Mouse (Mus musculus) MEL (cell line): ENCODE data around the gene Card9. TPM values are rescaled to one million over a fixed set of nuclear protein-coding genes. Genes with fewer than 3 reads are reported as not detected.

ENCODE experiments used
- DNase-seq: peaks from one replicate; pipeline ENCODE4 v3.0.0; 2011; ENCODE audit warnings: low read depth, low spot score
- H3K27ac ChIP-seq: 2 replicates; pipeline ENCODE4 v1.5.1; 2012; ENCODE audit warnings: low read depth, mild to moderate bottlenecking, control low read depth, low read length, moderate library complexity; ENCODE audit not compliant: control insufficient read depth
- H3K27me3 ChIP-seq, 2 experiments: fragments of 150-350 bp in 1 of 2; sonication (generic) in 1 of 2; 2 replicates each; pipeline ENCODE4 v1.6.1; 2012; ENCODE audit warnings: low read length in 2 of 2, mild to moderate bottlenecking in 2 of 2, improper control_type of control experiment in 1 of 2, moderate library complexity in 1 of 2; ENCODE audit not compliant: insufficient read depth in 2 of 2, control insufficient read depth in 1 of 2
- H3K36me3 ChIP-seq, 2 experiments: 2 replicates each; pipeline ENCODE4 v1.6.1; 2012 to 2014; ENCODE audit warnings: low read length in 2 of 2, improper control_type of control experiment in 1 of 2, inconsistent platforms in 1 of 2, mild to moderate bottlenecking in 1 of 2; ENCODE audit not compliant: insufficient read depth in 2 of 2, control insufficient read depth in 1 of 2
- H3K4me1 ChIP-seq, 2 experiments: fragments of 150-350 bp in 1 of 2; sonication (generic) in 1 of 2; 2 replicates each; pipeline ENCODE4 v1.6.1; 2012; ENCODE audit warnings: low read length in 2 of 2, improper control_type of control experiment in 1 of 2, mild to moderate bottlenecking in 1 of 2; ENCODE audit not compliant: insufficient read depth in 2 of 2, control insufficient read depth in 1 of 2
- H3K4me3 ChIP-seq, 2 experiments: fragments of 150-350 bp in 1 of 2; sonication (generic) in 1 of 2; 2 replicates each; pipeline ENCODE4 v1.5.1; 2012; ENCODE audit warnings: low read depth in 2 of 2, low read length in 2 of 2, mild to moderate bottlenecking in 2 of 2, moderate library complexity in 2 of 2, control low read depth in 1 of 2, improper control_type of control experiment in 1 of 2; ENCODE audit not compliant: control insufficient read depth in 1 of 2, insufficient read depth in 1 of 2
- H3K79me2 ChIP-seq: 2 replicates; pipeline ENCODE4 v1.6.1; 2012; ENCODE audit warnings: mild to moderate bottlenecking, low read length, moderate library complexity; ENCODE audit not compliant: control insufficient read depth, poor library complexity, insufficient read depth
- H3K9ac ChIP-seq: 2 replicates; pipeline ENCODE4 v1.6.1; 2012; ENCODE audit warnings: low read depth, mild to moderate bottlenecking, control low read depth, low read length, moderate library complexity; ENCODE audit not compliant: control insufficient read depth, poor library complexity, severe bottlenecking
- H3K9me3 ChIP-seq: fragments of 150-350 bp; sonication (generic); replicated peaks from 2 replicates; pipeline ENCODE4 v1.6.1; 2012; ENCODE audit warnings: mild to moderate bottlenecking, low read length, improper control_type of control experiment, moderate library complexity; ENCODE audit not compliant: insufficient read depth
- BHLHE40 ChIP-seq: IDR thresholded peaks from 2 replicates; pipeline ENCODE4 v1.6.1; 2012; ENCODE audit warnings: low read depth, mild to moderate bottlenecking, inconsistent platforms, low read length, improper control_type of control experiment, borderline replicate concordance
- CHD1 ChIP-seq: IDR thresholded peaks from 2 replicates; pipeline ENCODE4 v1.6.1; 2012; ENCODE audit warnings: low read depth, mild to moderate bottlenecking, inconsistent platforms, low read length, improper control_type of control experiment
- CHD2 ChIP-seq: IDR thresholded peaks from 2 replicates; pipeline ENCODE4 v1.6.1; 2011; ENCODE audit warnings: low read length, improper control_type of control experiment
- CTCF ChIP-seq, 3 experiments: IDR thresholded peaks in 2 of 3; conservative IDR thresholded peaks in 1 of 3; 2 replicates each; pipeline ENCODE4 v1.5.1; 2011 to 2012; ENCODE audit warnings: low read length in 3 of 3, low read depth in 2 of 3, mild to moderate bottlenecking in 2 of 3, improper control_type of control experiment in 1 of 3, inconsistent platforms in 1 of 3, mixed read lengths in 1 of 3, moderate library complexity in 1 of 3; ENCODE audit not compliant: control insufficient read depth in 1 of 3, insufficient read depth in 1 of 3, poor library complexity in 1 of 3, severe bottlenecking in 1 of 3
- E2F4 ChIP-seq: IDR thresholded peaks from 2 replicates; pipeline ENCODE4 v1.6.1; 2011; ENCODE audit warnings: low read depth, low read length, improper control_type of control experiment, borderline replicate concordance
- ELF1 ChIP-seq: IDR thresholded peaks from 2 replicates; pipeline ENCODE4 v1.6.1; 2014; ENCODE audit warnings: low read depth, mild to moderate bottlenecking, inconsistent platforms, low read length, improper control_type of control experiment, moderate library complexity
- ETS1 ChIP-seq: IDR thresholded peaks from 2 replicates; pipeline ENCODE4 v1.6.1; 2012; ENCODE audit warnings: low read depth, mild to moderate bottlenecking, inconsistent platforms, low read length, improper control_type of control experiment, moderate library complexity
- GABPA ChIP-seq: IDR thresholded peaks from 2 replicates; pipeline ENCODE4 v1.6.1; 2012; ENCODE audit warnings: low read depth, mild to moderate bottlenecking, inconsistent platforms, low read length, improper control_type of control experiment, moderate library complexity
- GATA1 ChIP-seq: IDR thresholded peaks from 2 replicates; pipeline ENCODE4 v1.6.1; 2011; ENCODE audit warnings: low read depth, low read length, improper control_type of control experiment
- HCFC1 ChIP-seq: IDR thresholded peaks from 2 replicates; pipeline ENCODE4 v1.6.1; 2012; ENCODE audit warnings: low read depth, mild to moderate bottlenecking, inconsistent platforms, low read length, improper control_type of control experiment, moderate library complexity
- JUND ChIP-seq: IDR thresholded peaks from 2 replicates; pipeline ENCODE4 v1.6.1; 2011; ENCODE audit warnings: low read depth, mild to moderate bottlenecking, improper control_type of control experiment, low read length
- KAT2A ChIP-seq: conservative IDR thresholded peaks from 2 replicates; pipeline ENCODE4 v1.6.1; 2012; ENCODE audit warnings: low read depth, low read length, improper control_type of control experiment, inconsistent platforms
- MAFK ChIP-seq: IDR thresholded peaks from 2 replicates; pipeline ENCODE4 v1.6.1; 2011; ENCODE audit warnings: low read depth, mild to moderate bottlenecking, low read length, improper control_type of control experiment, borderline replicate concordance
- MAZ ChIP-seq: IDR thresholded peaks from 2 replicates; pipeline ENCODE4 v1.6.1; 2012; ENCODE audit warnings: low read depth, mild to moderate bottlenecking, inconsistent platforms, low read length, improper control_type of control experiment
- MEF2A ChIP-seq: IDR thresholded peaks from 2 replicates; pipeline ENCODE4 v1.6.1; 2014; ENCODE audit warnings: low read depth, mild to moderate bottlenecking, inconsistent platforms, low read length, improper control_type of control experiment; ENCODE audit not compliant: poor library complexity, insufficient replicate concordance, severe bottlenecking; ENCODE audit errors: extremely low read depth
- MXI1 ChIP-seq: IDR thresholded peaks from 2 replicates; pipeline ENCODE4 v1.6.1; 2011; ENCODE audit warnings: mild to moderate bottlenecking, low read depth, low read length, improper control_type of control experiment
- MYB ChIP-seq: IDR thresholded peaks from 2 replicates; pipeline ENCODE4 v1.6.1; 2011; ENCODE audit warnings: mild to moderate bottlenecking, low read depth, low read length, improper control_type of control experiment
- MYC ChIP-seq: IDR thresholded peaks from 2 replicates; pipeline ENCODE4 v1.6.1; 2011; ENCODE audit warnings: low read depth, mild to moderate bottlenecking, low read length, improper control_type of control experiment, moderate library complexity
- NELFE ChIP-seq: IDR thresholded peaks from 2 replicates; pipeline ENCODE4 v1.6.1; 2011; ENCODE audit warnings: low read depth, low read length, improper control_type of control experiment
- POLR2A ChIP-seq, 2 experiments: IDR thresholded peaks; 2 replicates each; pipeline ENCODE4 v1.6.1; 2011 to 2012; ENCODE audit warnings: low read length in 2 of 2, mild to moderate bottlenecking in 2 of 2, control low read depth in 1 of 2, improper control_type of control experiment in 1 of 2, low read depth in 1 of 2, moderate library complexity in 1 of 2; ENCODE audit not compliant: control insufficient read depth in 1 of 2, insufficient read depth in 1 of 2, poor library complexity in 1 of 2
- POLR2AphosphoS2 ChIP-seq: IDR thresholded peaks from 2 replicates; pipeline ENCODE4 v1.6.1; 2011; ENCODE audit warnings: low read length, improper control_type of control experiment
- RAD21 ChIP-seq: IDR thresholded peaks from 2 replicates; pipeline ENCODE4 v1.6.1; 2011; ENCODE audit warnings: mild to moderate bottlenecking, low read depth, low read length, improper control_type of control experiment
- RCOR1 ChIP-seq: IDR thresholded peaks from 2 replicates; pipeline ENCODE4 v1.6.1; 2012; ENCODE audit warnings: low read depth, mild to moderate bottlenecking, inconsistent platforms, low read length, improper control_type of control experiment
- SIN3A ChIP-seq: IDR thresholded peaks from 2 replicates; pipeline ENCODE4 v1.6.1; 2012; ENCODE audit warnings: low read length, improper control_type of control experiment, inconsistent platforms
- SMC3 ChIP-seq: IDR thresholded peaks from 2 replicates; pipeline ENCODE4 v1.6.1; 2011; ENCODE audit warnings: low read depth, low read length, improper control_type of control experiment
- TAL1 ChIP-seq: IDR thresholded peaks from 2 replicates; pipeline ENCODE4 v1.6.1; 2012; ENCODE audit warnings: mild to moderate bottlenecking, inconsistent platforms, low read length, moderate library complexity, mixed read lengths
- TBP ChIP-seq: IDR thresholded peaks from 2 replicates; pipeline ENCODE4 v1.8.0; 2011; ENCODE audit warnings: low read depth, low read length, improper control_type of control experiment
- TCF12 ChIP-seq: IDR thresholded peaks from 2 replicates; pipeline ENCODE4 v1.6.1; 2014; ENCODE audit warnings: low read depth, mild to moderate bottlenecking, inconsistent platforms, low read length, improper control_type of control experiment, moderate library complexity
- UBTF ChIP-seq: IDR thresholded peaks from 2 replicates; pipeline ENCODE4 v1.6.1; 2012; ENCODE audit warnings: low read depth, mild to moderate bottlenecking, inconsistent platforms, low read length, improper control_type of control experiment, moderate library complexity, borderline replicate concordance; ENCODE audit not compliant: insufficient read depth
- USF1 ChIP-seq: IDR thresholded peaks from 2 replicates; pipeline ENCODE4 v1.6.1; 2014; ENCODE audit warnings: low read depth, mild to moderate bottlenecking, inconsistent platforms, low read length, improper control_type of control experiment, moderate library complexity
- USF2 ChIP-seq, 2 experiments: IDR thresholded peaks; 2 replicates each; pipeline ENCODE4 v1.6.1; 2011 to 2012; ENCODE audit warnings: improper control_type of control experiment in 2 of 2, low read length in 2 of 2, borderline replicate concordance in 1 of 2, inconsistent platforms in 1 of 2, low read depth in 1 of 2, mild to moderate bottlenecking in 1 of 2; ENCODE audit not compliant: insufficient read depth in 1 of 2
- ZC3H11A ChIP-seq: IDR thresholded peaks from 2 replicates; pipeline ENCODE4 v1.6.1; 2012; ENCODE audit warnings: low read depth, mild to moderate bottlenecking, inconsistent platforms, low read length, improper control_type of control experiment
- ZKSCAN1 ChIP-seq: IDR thresholded peaks from 2 replicates; pipeline ENCODE4 v1.6.1; 2012; ENCODE audit warnings: low read depth, mild to moderate bottlenecking, inconsistent platforms, low read length, improper control_type of control experiment, moderate library complexity
- ZMIZ1 ChIP-seq: IDR thresholded peaks from 2 replicates; pipeline ENCODE4 v1.6.1; 2012; ENCODE audit warnings: low read depth, mild to moderate bottlenecking, inconsistent platforms, low read length, improper control_type of control experiment, moderate library complexity
- ZNF384 ChIP-seq: IDR thresholded peaks from 2 replicates; pipeline ENCODE4 v1.6.1; 2012; ENCODE audit warnings: low read depth, mild to moderate bottlenecking, inconsistent platforms, low read length, improper control_type of control experiment
- polyA plus RNA-seq, 2 experiments: library from polyadenylated mRNA; stranded (reverse) in 1 of 2; unstranded in 1 of 2; fragments of >175 nt in 1 of 2; fragments of >200 nt in 1 of 2; gene quantifications; 2 replicates each; pipeline versions ENCODE4 v1.2.1 to v1.2.4; 2012; ENCODE audit warnings: low replicate concordance in 2 of 2, low read depth in 1 of 2; ENCODE audit not compliant: insufficient read length in 2 of 2, insufficient read depth in 1 of 2, missing spikeins in 1 of 2
- total RNA-seq: library from RNA; depleted of rRNA; stranded (reverse); fragments of 300-350 nt; gene quantifications from 2 replicates; pipeline ENCODE4 v1.2.3, GENCODE M21; 2012

The Card9 gene
- total and polyA plus RNA-seq, 3 experiments, result 0.35 to 0.72 TPM; not detected in 1

DNA sequence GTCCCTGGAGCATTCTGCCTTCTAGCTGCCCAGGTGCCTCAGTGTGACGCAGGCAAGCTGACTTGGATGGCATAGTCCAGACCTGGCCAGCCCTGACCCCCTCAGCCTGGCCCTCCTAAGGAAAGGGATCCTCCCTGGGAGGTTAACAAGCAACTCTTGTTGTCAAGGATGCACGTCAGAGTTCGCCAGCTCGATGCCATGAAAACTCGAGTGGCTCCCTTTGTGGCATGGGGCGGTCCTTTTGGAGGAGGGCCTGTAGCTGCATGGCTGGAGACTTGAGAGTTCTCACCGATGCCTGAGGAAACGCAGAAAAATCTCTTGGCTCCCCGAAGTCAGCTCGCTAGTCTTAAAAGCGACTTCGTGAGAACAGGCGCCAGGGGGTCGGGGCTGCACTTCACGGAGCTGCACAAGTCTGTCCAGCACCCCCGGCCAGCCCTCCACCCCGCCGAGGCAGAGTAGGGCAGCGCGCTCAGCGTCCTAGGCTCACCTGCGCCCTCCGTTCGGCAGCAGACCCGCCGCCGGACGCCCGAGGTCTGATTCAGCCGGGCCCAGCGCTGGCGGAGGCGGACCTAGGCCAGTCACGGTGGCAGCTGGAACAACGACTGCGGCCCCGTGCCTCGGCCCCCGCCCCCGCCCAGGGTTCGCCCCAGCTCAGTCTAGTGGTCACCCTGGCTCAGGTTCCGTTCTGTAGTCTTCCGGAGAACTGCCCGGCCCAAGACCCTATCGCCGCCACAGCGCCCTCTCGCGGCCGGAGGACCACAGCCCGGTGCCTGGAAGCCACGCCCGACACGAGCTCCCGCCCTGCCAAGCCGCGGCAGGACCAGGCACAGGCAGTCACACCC is 48.0 kb upstream of the Card9 start, which contains the start of gene Inpp5e:
Inpp5e (minus strand) TSS at position 689 of the 842 bp plus-strand sequence.
- Histone ChIP-seq H3K9ac (peak within 1 kb of the TSS; percentile 85), H3K4me3 (peak within 1 kb of the TSS; percentile 74 to 83), H3K27ac (0 out of 2 replicates have a peak within 1 kb of the TSS, but pooled peaks have one; percentile 8), H3K79me2 (peaks cover 18% of the 10 kb centered on the region), H3K4me1 (peaks cover 1 to 19% of the 10 kb centered on the region in 2 experiments; a peak in 3 of 4 replicates), H3K27me3 (no peaks in the 10 kb centered on the region), H3K36me3 (no peaks in the 10 kb centered on the region; a peak in 1 of 4 replicates), H3K9me3 (no peaks in the 10 kb centered on the region)
- DNase-seq, result peak; percentile 92
- TF ChIP-seq CHD2 (no peak), POLR2AphosphoS2 (peak; percentile 72; the same call in 1 of the 2 replicates), TBP (no peak), SIN3A (peak; percentile 68; the same call in 1 of the 2 replicates), JUND (no peak), MAFK (no peak), ZC3H11A (no peak), NELFE (peak; percentile 47), CHD1 (no peak), BHLHE40 (no peak), UBTF (no peak), KAT2A (no peak; the same call in 1 of the 2 replicates), GATA1 (no peak), POLR2A (IDR thresholded peaks at IDR 0.05; ENCODE audit: control insufficient read depth in 1 of 2, insufficient read depth in 1 of 2, low read depth in 1 of 2, low read length in 2 of 2, poor library complexity in 1 of 2) (peak; percentile 62 to 76; a peak in 3 of 4 replicates), MEF2A (no peak), ZMIZ1 (no peak), ETS1 (no peak), USF1 (no peak), TAL1 (no peak), USF2 (IDR thresholded peaks at IDR 0.05; ENCODE audit: borderline replicate concordance in 1 of 2, insufficient read depth in 1 of 2, low read depth in 1 of 2, low read length in 2 of 2) (no peak), MYC (no peak), RAD21 (no peak), ZKSCAN1 (no peak), TCF12 (no peak), RCOR1 (no peak), ZNF384 (no peak), MAZ (no peak), SMC3 (peak; percentile 40; the same call in 1 of the 2 replicates), E2F4 (no peak), GABPA (no peak), ELF1 (peak; percentile 74), CTCF (IDR thresholded peaks at IDR 0.05 in 2 of 3, conservative IDR thresholded peaks at IDR 0.05 in 1 of 3; ENCODE audit: control insufficient read depth in 1 of 3, insufficient read depth in 1 of 3, low read depth in 2 of 3, low read length in 3 of 3, poor library complexity in 1 of 3, severe bottlenecking in 1 of 3) (peak; percentile 50 to 96 (median 89); a peak in 5 of 6 replicates), HCFC1 (peak; percentile 82), MYB (no peak), MXI1 (no peak)
